In the genomic region with DNA sequence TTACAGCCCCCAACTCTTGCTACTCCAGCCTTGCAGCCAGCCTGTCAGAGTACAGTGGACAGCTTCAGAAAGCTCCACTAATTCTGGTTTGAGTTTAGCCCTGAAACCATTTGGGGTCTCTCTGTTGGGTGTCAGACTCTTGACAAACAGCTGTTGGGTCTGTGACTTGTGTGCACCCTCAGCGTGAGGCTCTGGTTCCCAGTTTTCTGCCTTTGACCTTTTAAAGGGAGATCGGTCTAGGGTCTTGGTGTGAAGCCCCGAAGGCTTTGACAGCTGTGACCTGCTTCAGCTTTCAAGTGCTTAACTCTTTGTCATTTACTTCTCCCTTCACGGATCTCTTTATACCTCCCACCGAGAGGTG, we compare ENCODE assay signal across 8 mouse cellular contexts. TPM values are rescaled to one million over a fixed set of nuclear protein-coding genes. Genes with fewer than 3 reads are reported as not detected.
DNase-seq lines count a peak whose midpoint lies in the region; ATAC-seq and TF ChIP-seq lines count a peak whose summit lies in the region.

No protein-coding gene starts in this region.

- H3K27me3 ChIP-seq in embryonic facial prominence, embryonic 13.5 days = no peaks in the 10 kb centered on the region
- no peaks in the 10 kb centered on the region for H3K27me3 ChIP-seq in limb, embryonic 11.5 days (ENCODE audit: control insufficient read depth, insufficient read depth, low read length)

- no peak for ATAC-seq in embryonic facial prominence, embryonic 13.5 days (ENCODE audit: insufficient number of reproducible peaks, insufficient read depth, low FRiP score, low TSS enrichment, low read depth)
- no peak for ATAC-seq in limb, embryonic 11.5 days (ENCODE audit: insufficient number of reproducible peaks, low FRiP score, low TSS enrichment, low read depth)

- no peak for TF ChIP-seq CTCF in lung, adult 2 months (IDR thresholded peaks at IDR 0.05; ENCODE audit: insufficient read depth, low read length)

- H3K4me3 ChIP-seq in lung, adult 2 months (replicated peaks; ENCODE audit: extremely low read depth, low read depth, low read length) = peak overlapping the region; percentile 8
- H3K4me3 ChIP-seq in embryonic facial prominence, embryonic 13.5 days = peak overlapping the region; percentile 77
- peak overlapping the region; percentile 90 for H3K4me3 ChIP-seq in limb, embryonic 11.5 days (ENCODE audit: low read depth, low read length)

- no peak for TF ChIP-seq POLR2A in lung, adult 2 months (IDR thresholded peaks at IDR 0.05; ENCODE audit: borderline replicate concordance, extremely low read depth, low read depth, low read length)

- peak overlapping the region; percentile 98 for H3K9ac ChIP-seq in embryonic facial prominence, embryonic 13.5 days
- H3K9ac ChIP-seq in limb, embryonic 11.5 days (ENCODE audit: low read length) = peak overlapping the region; percentile 98

- DNase-seq in lung, adult 2 months = no peak
- DNase-seq in lung, postnatal 14 days = no peak
- DNase-seq in limb, embryonic 11.5 days (ENCODE audit: low spot score) = peak; percentile 29
- DNase-seq in retina, embryonic 14.5 days (ENCODE audit: low spot score) = peak; percentile 39
- DNase-seq in thymus, postnatal 14 days = no peak
- no peak for DNase-seq in gastrocnemius, postnatal 10 days
- DNase-seq in left cerebral cortex, adult 8-10 months (ENCODE audit: low spot score in 2 of 2) = no peak

- peaks cover 7% of the 10 kb centered on the region for H3K4me1 ChIP-seq in lung, adult 2 months (ENCODE audit: control insufficient read depth, insufficient read depth, low read length)
- H3K4me1 ChIP-seq in embryonic facial prominence, embryonic 13.5 days = peaks cover 13% of the 10 kb centered on the region
- peaks cover 12% of the 10 kb centered on the region for H3K4me1 ChIP-seq in limb, embryonic 11.5 days (ENCODE audit: control insufficient read depth, insufficient read depth, low read length)

- 11% methylated on average over 5 of the region's 5 CpGs for WGBS in lung, adult 2 months
- WGBS in embryonic facial prominence, embryonic 13.5 days = 3% methylated on average over 5 of the region's 5 CpGs
- 3% methylated on average over 5 of the region's 5 CpGs for WGBS in limb, embryonic 11.5 days

- H3K9me3 ChIP-seq in embryonic facial prominence, embryonic 13.5 days = no peaks in the 10 kb centered on the region
- no peaks in the 10 kb centered on the region for H3K9me3 ChIP-seq in limb, embryonic 11.5 days (ENCODE audit: control insufficient read depth, low read length)

- no peak overlapping the region for H3K27ac ChIP-seq in embryonic facial prominence, embryonic 13.5 days
- no peak overlapping the region for H3K27ac ChIP-seq in limb, embryonic 11.5 days (replicated peaks; ENCODE audit: low read depth, low read length)

- H3K4me2 ChIP-seq in embryonic facial prominence, embryonic 13.5 days = peak overlapping the region; percentile 89
- H3K4me2 ChIP-seq in limb, embryonic 11.5 days (ENCODE audit: low read depth, severe bottlenecking) = peak overlapping the region; percentile 81

- peaks cover 38% of the 10 kb centered on the region for H3K36me3 ChIP-seq in embryonic facial prominence, embryonic 13.5 days
- H3K36me3 ChIP-seq in limb, embryonic 11.5 days (ENCODE audit: control insufficient read depth, insufficient read depth, low read length) = peaks cover 15% of the 10 kb centered on the region

RNA-seq across cellular contexts. Expression of a gene that starts 1.2 kb away (rescaled TPM):
- polyA plus RNA-seq in lung, adult 2 months (2012; rRNA removed) = 99.8 TPM in 2 replicates
- polyA plus RNA-seq in embryonic facial prominence, embryonic 13.5 days (2015; fragmentation: Nextera tagmentation; extraction: Ambion mirVana) = 111 and 119 TPM in 2 replicates
- polyA plus RNA-seq in limb, embryonic 11.5 days (2014; fragmentation: Nextera tagmentation; extraction: Ambion mirVana) = 96.5 and 105 TPM in 2 replicates
- total RNA-seq in gastrocnemius, postnatal 10 days (2021) = 10 to 100 TPM; 47.0 to 62.8 TPM
- total RNA-seq in left cerebral cortex, adult 8-10 months (2022) = 100 to 1,000 TPM; 262 to 275 (median 268) TPM

RNA-seq across cellular contexts. Expression of a gene that starts 33.7 kb away (rescaled TPM):
- 771 and 1,159 TPM in 2 replicates for polyA plus RNA-seq in lung, adult 2 months (2012; rRNA removed)
- polyA plus RNA-seq in embryonic facial prominence, embryonic 13.5 days (2015; fragmentation: Nextera tagmentation; extraction: Ambion mirVana) = 961 and 1,001 TPM in 2 replicates
- polyA plus RNA-seq in limb, embryonic 11.5 days (2014; fragmentation: Nextera tagmentation; extraction: Ambion mirVana) = 656 and 696 TPM in 2 replicates
- total RNA-seq in gastrocnemius, postnatal 10 days (2021) = 100 to 1,000 TPM; 305 to 356 TPM
- total RNA-seq in left cerebral cortex, adult 8-10 months (2022) = 100 to 1,000 TPM; 555 to 620 (median 586) TPM

RNA-seq across cellular contexts. Expression of a gene that starts 38.2 kb away (rescaled TPM):
- polyA plus RNA-seq in lung, adult 2 months (2012; rRNA removed) = 1.9 and 2.0 TPM in 2 replicates
- polyA plus RNA-seq in embryonic facial prominence, embryonic 13.5 days (2015; fragmentation: Nextera tagmentation; extraction: Ambion mirVana) = 2.8 and 4.0 TPM in 2 replicates
- polyA plus RNA-seq in limb, embryonic 11.5 days (2014; fragmentation: Nextera tagmentation; extraction: Ambion mirVana) = 3.1 and 4.4 TPM in 2 replicates
- 100 to 1,000 TPM in 1 of 2 experiments, 10 to 100 TPM in 1; 68.8 to 101 TPM for total RNA-seq in gastrocnemius, postnatal 10 days (2021)
- total RNA-seq in left cerebral cortex, adult 8-10 months (2022) = 10 to 100 TPM; 29.9 to 33.3 (median 32.4) TPM

RNA-seq across cellular contexts. Expression of a gene that starts 48.8 kb away (rescaled TPM):
- 24.4 and 25.5 TPM in 2 replicates for polyA plus RNA-seq in lung, adult 2 months (2012; rRNA removed)
- polyA plus RNA-seq in embryonic facial prominence, embryonic 13.5 days (2015; fragmentation: Nextera tagmentation; extraction: Ambion mirVana) = 45.4 and 46.7 TPM in 2 replicates
- 34.3 and 34.6 TPM in 2 replicates for polyA plus RNA-seq in limb, embryonic 11.5 days (2014; fragmentation: Nextera tagmentation; extraction: Ambion mirVana)
- 10 to 100 TPM; 16.4 to 19.1 TPM for total RNA-seq in gastrocnemius, postnatal 10 days (2021)
- total RNA-seq in left cerebral cortex, adult 8-10 months (2022) = 10 to 100 TPM; 72.2 to 79.3 (median 73.4) TPM

RNA-seq across cellular contexts. Expression of a gene that starts 49.0 kb away (rescaled TPM):
- 22.1 and 23.4 TPM in 2 replicates for polyA plus RNA-seq in lung, adult 2 months (2012; rRNA removed)
- 72.3 and 73.0 TPM in 2 replicates for polyA plus RNA-seq in embryonic facial prominence, embryonic 13.5 days (2015; fragmentation: Nextera tagmentation; extraction: Ambion mirVana)
- polyA plus RNA-seq in limb, embryonic 11.5 days (2014; fragmentation: Nextera tagmentation; extraction: Ambion mirVana) = 89.9 and 91.8 TPM in 2 replicates
- total RNA-seq in gastrocnemius, postnatal 10 days (2021) = 10 to 100 TPM; 50.7 to 51.3 TPM
- total RNA-seq in left cerebral cortex, adult 8-10 months (2022) = 10 to 100 TPM; 90.1 to 97.4 (median 94.1) TPM

Comparison
In these comparisons a context has a peak if more than half of its experiments do, and no peak if none do; other contexts are left out.
1. DNase-seq: peak in limb, embryonic 11.5 days (single experiment) and retina, embryonic 14.5 days (single experiment); none in lung, adult 2 months (single experiment), lung, postnatal 14 days (single experiment), thymus, postnatal 14 days (single experiment), gastrocnemius, postnatal 10 days (single experiment) and left cerebral cortex, adult 8-10 months (0 of 2).
2. H3K4me3 ChIP-seq: peak in every context shown above with its lines; median percentile 90 in limb, embryonic 11.5 days; 77 in embryonic facial prominence, embryonic 13.5 days; 8 in lung, adult 2 months.